Mouse (Mus musculus): ENCODE results near the gene Gm5485.

Gene Gm5485

DNA sequence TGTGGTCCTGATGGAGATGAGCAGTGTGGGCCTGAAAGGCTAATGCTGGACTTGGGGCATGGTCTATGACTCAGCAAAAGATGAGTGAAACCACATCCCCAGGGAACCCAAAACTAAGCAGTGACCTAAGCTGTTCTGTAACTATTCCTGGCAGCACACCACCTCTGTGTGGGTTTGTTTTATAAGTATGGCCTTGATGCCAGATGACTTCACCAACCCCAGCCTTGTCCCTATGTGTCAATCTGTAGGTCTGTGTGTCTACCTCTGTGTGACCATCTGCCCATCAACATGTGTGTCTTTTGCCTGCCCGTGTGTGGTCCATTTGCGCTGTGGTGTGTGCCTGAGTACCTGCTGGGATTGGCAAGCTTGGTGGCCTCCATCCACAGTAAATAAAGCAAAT is 44.1 kb downstream of the Gm5485 start:
- CTCF ChIA-PET: no interaction called here

DNA sequence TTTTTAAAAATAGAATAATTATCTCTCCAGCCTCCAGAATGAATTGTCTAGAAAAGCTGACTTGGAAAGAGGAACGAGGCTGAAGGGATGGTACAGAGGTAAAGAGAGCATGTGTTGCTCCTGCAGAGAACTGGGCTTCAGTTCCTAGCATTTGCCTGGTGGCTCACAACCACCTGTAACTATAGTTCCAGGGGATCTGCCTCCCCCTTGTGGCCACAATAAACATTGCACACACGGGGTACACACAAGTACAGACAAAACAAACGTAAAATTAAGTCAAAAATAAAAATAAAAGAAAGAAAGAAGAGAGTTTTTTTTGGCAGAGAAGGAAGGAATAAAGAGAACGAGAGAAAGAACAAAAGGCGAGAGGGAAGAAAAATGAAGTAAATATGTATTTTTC is 45.4 kb downstream of the Gm5485 start:
- CTCF ChIA-PET: no interaction called here

DNA sequence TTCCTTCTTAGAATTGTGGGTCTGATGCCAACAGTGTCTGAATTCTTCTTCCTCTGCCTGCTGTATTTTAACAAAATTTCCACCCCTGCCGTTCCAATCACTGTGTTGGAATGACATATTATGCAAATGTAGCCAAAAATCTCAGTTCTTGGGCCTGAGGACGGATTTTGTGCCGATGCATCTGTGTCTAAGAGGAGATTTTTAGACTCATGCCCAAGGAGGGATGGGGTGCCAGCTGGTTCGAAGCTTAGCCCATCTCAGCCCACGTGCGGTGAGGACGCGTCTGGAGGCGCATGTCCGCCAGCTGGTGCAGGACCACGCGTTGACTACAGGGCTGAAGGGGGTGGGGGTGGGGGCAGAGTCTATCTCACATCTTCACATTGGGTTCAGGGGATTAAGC is 51.3 kb downstream of the Gm5485 start:
- CTCF ChIA-PET: interaction anchor here (0.7 kb wide), 1 partner anchor 506 kb away, joined by 3 read pairs; no protein-coding TSS in a partner anchor

DNA sequence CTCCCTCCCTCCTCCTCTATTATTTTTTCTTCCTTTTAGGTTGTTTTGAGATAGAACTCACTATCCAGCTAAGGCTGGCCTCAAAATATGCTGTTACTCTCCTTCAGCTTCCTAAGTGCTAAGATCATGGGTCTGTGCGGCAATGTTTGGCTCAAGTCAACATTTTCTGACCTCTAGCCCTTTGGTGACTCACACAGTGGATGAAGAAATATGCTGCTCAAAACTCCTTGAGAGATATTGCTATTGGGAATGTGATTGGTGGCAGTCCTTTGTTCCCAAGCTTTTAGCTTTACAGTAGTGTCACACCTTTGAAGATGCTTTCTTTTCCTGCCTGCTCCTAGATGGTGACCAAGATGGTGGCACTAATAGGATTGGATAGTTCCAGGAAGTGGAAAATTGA is 55.8 kb downstream of the Gm5485 start:
- CTCF ChIA-PET: no interaction called here

DNA sequence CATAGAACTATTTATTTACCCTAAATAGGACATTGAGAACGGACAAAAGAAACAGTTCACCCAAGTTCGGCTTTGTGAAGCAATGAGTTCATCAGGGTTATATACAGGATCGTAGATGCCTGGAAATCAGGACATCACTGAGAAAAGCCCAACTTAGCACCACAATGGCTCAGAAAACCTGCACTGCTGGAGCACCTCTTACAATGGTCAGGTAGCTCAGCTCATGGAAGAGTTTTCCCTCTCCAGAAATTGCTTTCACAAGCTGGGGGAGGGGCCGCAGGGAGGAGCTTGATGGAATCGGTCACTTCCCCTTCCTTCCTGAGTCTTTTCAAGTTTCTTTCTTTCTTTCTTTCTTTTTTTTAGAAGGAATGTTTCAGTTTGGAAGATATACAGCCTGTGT is 56.5 kb downstream of the Gm5485 start:
- CTCF ChIA-PET: interaction anchor here (0.6 kb wide), 1 partner anchor 217 kb away, joined by 4 read pairs; no protein-coding TSS in a partner anchor

All from spleen, embryonic (tissue).